Mouse (Mus musculus): ENCODE measurements around the gene Abhd10. TPM values are rescaled to one million over a fixed set of nuclear protein-coding genes. Genes with fewer than 3 reads are reported as not detected.

Gene Abhd10
- 31.4 and 34.1 TPM in 2 replicates for polyA plus RNA-seq (2016; fragmentation: Nextera tagmentation; extraction: Ambion mirVana)

DNA sequence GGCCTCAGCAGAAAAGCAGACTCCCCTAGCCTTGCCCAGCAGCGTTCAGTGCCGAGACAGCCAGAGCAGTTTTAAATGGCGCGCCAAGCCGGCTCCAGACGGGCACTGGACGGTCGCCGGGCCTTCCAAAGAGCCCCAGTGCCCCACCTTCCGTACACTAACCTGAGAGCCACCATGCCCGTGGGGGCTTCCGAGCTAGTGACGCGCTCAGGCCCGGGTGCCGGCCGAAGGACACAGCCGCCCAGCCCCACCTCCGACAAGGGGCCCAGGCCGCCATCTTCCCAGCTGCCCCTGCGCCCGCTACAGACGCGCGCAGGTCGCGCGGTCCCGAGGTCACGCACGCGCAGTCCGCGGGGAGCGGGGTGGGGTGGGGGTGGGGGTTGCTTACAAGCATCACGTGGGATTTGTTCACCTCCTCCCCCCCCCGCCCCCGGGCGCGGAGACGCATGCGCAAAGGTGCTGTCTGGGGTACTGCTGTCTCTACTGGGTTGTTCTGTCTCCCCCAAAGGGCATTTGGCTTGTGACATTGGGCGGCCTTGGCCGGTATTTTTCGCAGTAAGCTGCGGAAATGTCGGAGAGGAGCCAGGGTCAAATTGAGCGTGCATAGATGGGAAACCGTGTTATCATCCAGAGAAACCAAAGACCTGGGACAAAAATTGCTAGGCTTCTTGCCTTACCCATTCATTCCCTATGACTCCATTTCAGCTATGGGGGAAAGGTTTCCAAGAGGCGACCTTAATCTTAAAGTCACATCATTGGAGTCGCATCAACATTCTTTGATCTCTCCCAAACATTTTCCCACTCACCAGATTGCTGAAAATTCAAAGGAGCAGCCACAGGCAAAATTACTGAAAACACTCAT is at the start of gene Abhd10:
Abhd10 (minus strand) TSS at position 341 of the 862 bp plus-strand sequence.
- H3K27me3 ChIP-seq (ENCODE audit: insufficient read depth, poor library complexity, severe bottlenecking) = no peaks in the 10 kb centered on the region
- peak; percentile 98 for DNase-seq (ENCODE audit: low spot score)
- peaks cover 10% of the 10 kb centered on the region for H3K36me3 ChIP-seq
- under 1% methylated on average over 51 of the region's 51 CpGs for WGBS
- peak within 1 kb of the TSS; percentile 83 for H3K4me3 ChIP-seq
- peaks cover 17% of the 10 kb centered on the region for H3K4me1 ChIP-seq
- H3K27ac ChIP-seq = peak within 1 kb of the TSS; percentile 98
- H3K9me3 ChIP-seq = no peaks in the 10 kb centered on the region

DNA sequence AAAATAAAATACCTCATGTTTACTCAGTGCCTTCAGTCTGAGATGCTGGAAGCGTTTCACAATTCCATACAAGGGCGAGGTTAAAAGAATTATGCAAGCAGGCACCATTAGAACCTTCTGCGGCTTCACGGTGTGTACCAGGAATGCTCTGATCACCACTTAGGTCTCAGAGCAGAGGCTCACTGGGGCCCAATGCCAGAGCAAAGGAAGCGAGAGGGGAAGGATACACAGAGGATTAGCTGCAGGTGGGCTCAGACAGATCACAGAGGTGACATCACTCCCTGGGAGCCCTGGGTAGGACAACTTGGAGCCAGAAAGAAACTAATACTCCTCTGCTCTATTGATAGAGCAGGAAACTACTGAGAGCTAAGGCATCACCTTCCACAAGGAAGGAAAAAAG is 48.5 kb upstream of the Abhd10 start:
- no peak overlapping the region for H3K27ac ChIP-seq
- no peaks in the 10 kb centered on the region for H3K27me3 ChIP-seq (ENCODE audit: insufficient read depth, poor library complexity, severe bottlenecking)
- WGBS = 68% methylated on average over 5 of the region's 5 CpGs
- peaks cover 40% of the 10 kb centered on the region; the same call in 1 of the 2 replicates for H3K36me3 ChIP-seq
- no peaks in the 10 kb centered on the region for H3K4me1 ChIP-seq
- no peak for DNase-seq (ENCODE audit: low spot score)
- no peak overlapping the region for H3K4me3 ChIP-seq
- H3K9me3 ChIP-seq = no peaks in the 10 kb centered on the region

DNA sequence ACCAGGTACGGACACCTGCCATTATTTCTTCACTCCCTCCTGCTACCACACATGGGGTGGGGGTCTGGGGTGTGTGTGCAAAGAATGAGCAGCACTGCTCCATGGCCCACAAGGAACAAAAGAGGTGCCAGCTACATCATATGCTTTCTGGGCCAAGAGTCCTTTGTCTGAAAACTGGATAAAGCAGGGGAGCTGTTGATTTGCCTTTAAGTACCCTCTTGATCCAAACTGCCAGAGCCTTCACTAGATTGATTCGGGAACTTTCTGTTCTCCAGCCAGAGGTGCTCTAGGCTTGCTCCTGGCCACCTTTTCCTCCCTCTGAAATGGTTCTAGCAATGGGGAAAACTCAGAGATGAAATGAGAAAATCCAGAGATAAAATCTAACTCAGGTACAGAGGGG is 46.6 kb upstream of the Abhd10 start:
- Histone ChIP-seq H3K4me3 (no peak overlapping the region), H3K27ac (no peak overlapping the region), H3K9me3 (no peaks in the 10 kb centered on the region), H3K4me1 (no peaks in the 10 kb centered on the region), H3K36me3 (peaks cover 38% of the 10 kb centered on the region; the same call in 1 of the 2 replicates), H3K27me3 (ENCODE audit: insufficient read depth, poor library complexity, severe bottlenecking) (no peaks in the 10 kb centered on the region)
- WGBS = 75% methylated on average over 2 of the region's 2 CpGs
- no peak for DNase-seq (ENCODE audit: low spot score)

DNA sequence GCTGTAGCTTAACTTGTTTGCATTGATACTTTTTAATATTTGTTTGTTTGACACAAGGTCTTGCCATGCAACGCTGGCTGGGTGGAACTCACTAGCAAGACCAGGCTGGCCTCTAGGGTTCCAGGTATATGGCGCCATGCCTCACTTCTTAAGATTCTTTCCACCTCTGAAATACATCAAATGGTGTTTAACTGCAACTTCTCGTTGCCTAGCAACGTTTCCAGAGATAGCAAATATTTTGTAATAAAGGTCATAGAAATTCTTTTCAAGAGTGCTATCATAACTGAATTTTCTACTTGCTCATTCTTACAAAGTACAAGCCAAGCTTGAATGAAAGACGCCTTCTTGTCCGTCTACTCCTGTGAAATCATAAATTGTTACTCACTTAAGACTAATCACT is 44.9 kb upstream of the Abhd10 start:
- H3K27ac ChIP-seq = no peak overlapping the region
- no peaks in the 10 kb centered on the region for H3K4me1 ChIP-seq
- 82% methylated on average over 6 of the region's 6 CpGs for WGBS
- no peak for DNase-seq (ENCODE audit: low spot score)
- H3K9me3 ChIP-seq = no peaks in the 10 kb centered on the region
- no peak overlapping the region for H3K4me3 ChIP-seq
- no peaks in the 10 kb centered on the region for H3K27me3 ChIP-seq (ENCODE audit: insufficient read depth, poor library complexity, severe bottlenecking)
- peaks cover 35% of the 10 kb centered on the region; the same call in 1 of the 2 replicates for H3K36me3 ChIP-seq

DNA sequence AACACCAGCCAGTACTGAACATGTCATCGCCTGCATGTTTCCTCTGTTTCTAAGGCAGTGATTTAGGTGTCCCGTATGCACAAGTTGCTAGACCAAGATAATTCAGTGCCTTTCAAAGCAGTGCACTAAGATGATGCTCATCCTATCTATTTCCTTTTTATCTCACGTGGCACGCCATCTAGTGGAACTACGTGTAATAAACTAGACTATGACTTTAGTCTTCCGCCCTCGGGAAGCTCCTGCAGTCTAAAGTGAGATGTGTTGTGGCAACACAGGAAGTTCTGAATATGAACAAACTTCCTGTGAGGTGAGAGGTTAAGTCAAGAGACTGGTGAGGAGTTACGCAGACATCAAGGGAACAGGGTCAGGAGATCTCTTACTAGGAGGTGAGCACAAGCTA is 43.9 kb upstream of the Abhd10 start:
- Histone ChIP-seq H3K9me3 (no peaks in the 10 kb centered on the region), H3K27me3 (ENCODE audit: insufficient read depth, poor library complexity, severe bottlenecking) (no peaks in the 10 kb centered on the region), H3K4me3 (no peak overlapping the region), H3K27ac (no peak overlapping the region), H3K4me1 (no peaks in the 10 kb centered on the region), H3K36me3 (peaks cover 38% of the 10 kb centered on the region; the same call in 1 of the 2 replicates)
- WGBS = 43% methylated on average over 8 of the region's 8 CpGs
- no peak for DNase-seq (ENCODE audit: low spot score)

DNA sequence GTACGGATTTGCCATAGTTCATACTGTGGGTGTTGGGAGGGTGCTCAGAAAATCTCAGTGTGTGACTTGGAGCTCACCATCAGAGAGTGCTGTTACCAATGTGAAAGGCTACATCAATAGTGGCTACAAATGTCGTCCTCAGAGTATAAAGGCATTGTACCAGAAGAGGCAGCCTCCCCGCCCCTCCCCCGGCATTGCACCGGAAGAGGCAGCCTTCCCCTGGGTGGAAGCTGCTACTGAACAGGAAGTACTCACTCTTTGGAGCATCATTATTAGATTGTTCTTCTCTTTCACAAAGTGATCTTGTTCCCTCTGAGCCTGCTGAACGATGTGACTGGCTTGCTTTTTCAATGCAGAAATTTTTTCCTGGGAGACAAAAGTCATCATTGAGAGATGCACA is 37.2 kb upstream of the Abhd10 start:
- no peaks in the 10 kb centered on the region for H3K9me3 ChIP-seq
- peaks cover 80% of the 10 kb centered on the region for H3K36me3 ChIP-seq
- no peaks in the 10 kb centered on the region for H3K27me3 ChIP-seq (ENCODE audit: insufficient read depth, poor library complexity, severe bottlenecking)
- H3K4me3 ChIP-seq = no peak overlapping the region
- no peak for DNase-seq (ENCODE audit: low spot score)
- no peaks in the 10 kb centered on the region for H3K4me1 ChIP-seq
- 78% methylated on average over 6 of the region's 6 CpGs for WGBS
- H3K27ac ChIP-seq = no peak overlapping the region

DNA sequence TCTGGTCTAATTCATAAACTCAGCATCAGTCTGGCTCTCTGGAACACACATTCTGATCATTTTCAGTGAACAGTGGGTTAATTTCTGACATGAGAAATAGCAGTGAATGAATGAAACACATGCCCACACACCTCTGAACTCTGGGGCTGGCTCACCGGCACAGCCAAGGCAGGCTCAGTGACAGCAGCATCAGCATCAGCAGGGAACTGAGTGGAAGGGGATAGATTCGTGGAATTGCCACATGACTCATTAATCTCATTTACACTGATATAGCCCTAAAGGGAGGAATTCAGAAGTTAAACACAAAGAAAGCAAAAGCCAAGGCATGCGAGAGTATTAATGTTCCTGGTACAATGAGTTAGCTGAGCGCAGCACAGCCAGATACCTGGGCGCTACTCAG is 32.1 kb upstream of the Abhd10 start:
- H3K9me3 ChIP-seq = no peaks in the 10 kb centered on the region
- no peaks in the 10 kb centered on the region for H3K27me3 ChIP-seq (ENCODE audit: insufficient read depth, poor library complexity, severe bottlenecking)
- H3K27ac ChIP-seq = no peak overlapping the region
- no peak for DNase-seq (ENCODE audit: low spot score)
- H3K36me3 ChIP-seq = peaks cover 95% of the 10 kb centered on the region
- no peak overlapping the region for H3K4me3 ChIP-seq
- no peaks in the 10 kb centered on the region for H3K4me1 ChIP-seq
- WGBS = 83% methylated on average over 5 of the region's 5 CpGs

DNA sequence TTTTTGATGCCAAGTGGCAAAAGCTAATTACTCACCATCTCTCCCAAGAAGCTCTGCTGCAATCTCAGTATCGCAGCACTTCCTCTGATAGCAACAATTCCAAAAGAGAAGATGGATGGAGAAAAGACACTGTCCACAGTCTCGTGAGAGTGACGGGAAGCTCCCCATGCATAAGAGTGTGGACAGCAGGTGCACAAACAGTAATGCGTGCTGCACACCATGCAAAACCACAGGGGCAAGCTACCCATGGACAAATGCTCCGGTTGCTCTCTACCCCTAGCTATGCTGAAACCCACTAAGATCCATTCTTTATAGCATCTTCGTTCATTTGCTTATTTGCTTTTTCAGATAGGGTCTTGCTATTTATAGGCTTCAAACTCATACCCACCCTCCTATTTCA is 28.2 kb upstream of the Abhd10 start:
- DNase-seq (ENCODE audit: low spot score) = no peak
- Histone ChIP-seq H3K4me1 (no peaks in the 10 kb centered on the region), H3K36me3 (peaks cover 76% of the 10 kb centered on the region), H3K4me3 (no peak overlapping the region), H3K27ac (no peak overlapping the region), H3K9me3 (no peaks in the 10 kb centered on the region), H3K27me3 (ENCODE audit: insufficient read depth, poor library complexity, severe bottlenecking) (no peaks in the 10 kb centered on the region)
- 92% methylated on average over 6 of the region's 6 CpGs for WGBS

DNA sequence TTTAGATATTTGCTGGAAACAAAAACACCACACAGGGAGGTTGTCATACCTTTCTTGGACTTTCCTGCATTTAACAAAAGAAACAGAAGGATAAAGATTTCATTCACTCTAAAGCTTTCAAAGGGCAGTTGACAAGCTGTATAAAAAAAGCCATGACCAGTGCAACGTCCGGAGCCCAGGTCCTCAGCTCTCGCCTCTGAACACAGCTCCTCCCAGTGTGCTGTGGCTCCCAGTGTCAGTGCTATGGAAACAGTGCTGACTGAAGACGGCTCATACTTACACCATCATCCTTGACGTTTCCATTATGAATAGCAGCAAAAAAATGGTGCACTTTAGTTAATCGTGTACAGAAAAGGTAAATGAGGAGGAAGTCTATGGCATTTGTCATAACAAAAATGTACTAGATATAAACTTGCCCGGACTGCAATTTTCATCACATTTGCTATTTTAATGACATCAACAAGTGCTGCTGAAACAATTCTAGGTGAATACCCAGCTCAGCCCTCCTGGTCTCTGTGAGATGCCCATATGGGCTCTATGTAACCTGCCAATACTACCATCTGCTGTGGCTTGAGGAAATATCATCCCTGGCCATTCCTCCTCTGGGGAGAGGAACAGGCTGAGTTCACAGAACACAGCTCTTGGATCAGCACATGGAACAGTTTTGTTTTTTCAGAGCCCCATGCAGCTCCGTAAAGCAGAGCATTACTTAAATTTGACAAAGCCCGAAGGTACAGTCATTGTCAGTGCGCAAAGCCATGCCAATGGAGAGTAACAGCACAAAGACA is 25.3 kb upstream of the Abhd10 start:
- no peak overlapping the region for H3K4me3 ChIP-seq
- 0 out of 2 replicates have a peak, but pooled peaks cover 5% of the 10 kb centered on the region for H3K4me1 ChIP-seq
- no peak overlapping the region for H3K27ac ChIP-seq
- 73% methylated on average over 10 of the region's 10 CpGs for WGBS
- H3K27me3 ChIP-seq (ENCODE audit: insufficient read depth, poor library complexity, severe bottlenecking) = no peaks in the 10 kb centered on the region
- H3K9me3 ChIP-seq = no peaks in the 10 kb centered on the region
- DNase-seq (ENCODE audit: low spot score) = no peak
- peaks cover 58% of the 10 kb centered on the region for H3K36me3 ChIP-seq

DNA sequence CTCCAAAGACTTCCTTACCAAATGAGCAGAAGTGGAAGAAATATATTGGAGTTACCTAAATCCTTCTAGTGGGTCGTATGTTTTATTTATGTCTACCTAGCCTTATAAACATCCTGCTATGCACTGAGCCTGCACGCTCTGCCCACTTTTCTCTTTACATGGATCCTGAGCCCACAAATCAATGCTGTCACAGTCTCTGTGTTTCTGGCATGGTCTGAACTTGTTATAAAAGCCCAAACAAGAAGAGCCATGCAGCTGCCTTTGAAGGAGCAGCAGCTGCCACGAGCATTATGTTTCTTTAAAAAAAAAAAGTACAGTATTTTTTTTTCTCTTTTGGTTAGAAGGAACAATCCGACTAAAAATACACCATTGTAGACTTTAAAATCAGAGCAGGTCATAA is 24.7 kb upstream of the Abhd10 start:
- Histone ChIP-seq H3K4me1 (peaks cover 9% of the 10 kb centered on the region; the same call in 1 of the 2 replicates), H3K9me3 (no peaks in the 10 kb centered on the region), H3K36me3 (peaks cover 56% of the 10 kb centered on the region), H3K4me3 (no peak overlapping the region), H3K27me3 (ENCODE audit: insufficient read depth, poor library complexity, severe bottlenecking) (no peaks in the 10 kb centered on the region), H3K27ac (no peak overlapping the region)
- WGBS = 79% methylated on average over 4 of the region's 4 CpGs
- DNase-seq (ENCODE audit: low spot score) = no peak

DNA sequence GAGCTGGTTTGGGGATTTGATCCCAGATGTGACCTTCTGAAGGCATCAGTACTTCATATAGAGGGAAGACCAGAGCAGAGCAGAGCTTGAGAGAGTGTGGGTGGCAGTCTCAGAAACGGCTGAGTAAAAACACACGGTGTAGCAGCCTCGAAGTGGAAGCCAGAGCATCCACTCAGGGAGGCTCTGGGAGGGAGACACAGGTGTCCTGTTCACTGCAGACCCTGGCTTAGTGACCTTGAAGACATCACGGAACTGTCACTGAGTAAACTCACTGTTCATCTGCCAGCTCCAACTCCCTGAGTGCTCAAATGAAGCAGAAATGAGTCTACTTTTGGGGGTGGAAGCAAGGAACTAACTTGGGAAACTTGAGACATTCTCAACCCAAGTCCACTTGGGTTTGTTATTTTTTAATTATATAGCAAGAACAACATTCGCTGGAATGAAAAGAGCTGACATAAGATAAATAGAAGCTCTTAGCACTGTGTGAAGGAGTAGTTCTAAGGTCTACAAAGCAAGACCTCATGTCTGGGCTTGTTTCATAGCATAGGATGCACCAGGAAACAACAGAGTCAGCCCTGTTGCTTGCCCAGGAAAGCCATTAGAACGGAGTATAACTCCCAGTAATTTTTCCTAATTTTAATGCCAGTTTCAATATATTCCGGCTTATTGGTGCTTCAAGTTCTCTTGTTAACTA is 23.2 kb upstream of the Abhd10 start:
- Histone ChIP-seq H3K4me1 (peaks cover 12% of the 10 kb centered on the region), H3K4me3 (no peak overlapping the region), H3K27me3 (ENCODE audit: insufficient read depth, poor library complexity, severe bottlenecking) (no peaks in the 10 kb centered on the region), H3K9me3 (no peaks in the 10 kb centered on the region), H3K36me3 (peaks cover 44% of the 10 kb centered on the region), H3K27ac (no peak overlapping the region)
- DNase-seq (ENCODE audit: low spot score) = no peak
- WGBS = 80% methylated on average over 7 of the region's 7 CpGs

DNA sequence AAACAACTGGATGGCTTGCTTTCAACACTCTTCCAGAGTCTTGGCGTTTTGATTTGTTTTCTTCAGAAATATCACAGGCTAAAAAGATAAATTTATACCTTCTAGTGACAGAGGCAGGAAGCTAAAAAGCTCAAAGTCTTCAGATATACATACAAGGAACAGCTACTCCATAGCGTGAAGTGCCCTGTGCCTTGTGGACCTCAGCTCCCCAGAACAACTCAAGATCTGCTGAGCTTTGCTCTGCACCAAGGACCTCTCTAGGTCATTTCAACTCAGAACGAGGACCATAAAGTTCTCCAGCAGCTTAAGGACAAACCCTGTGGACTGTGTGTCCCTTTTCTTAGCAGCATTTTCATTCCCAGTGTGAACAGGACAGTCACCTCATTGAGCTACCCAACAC is 22.3 kb upstream of the Abhd10 start:
- DNase-seq (ENCODE audit: low spot score) = no peak

More for the DNA sequence above, 22.3 kb upstream of the Abhd10 start:
- 66% methylated on average over 3 of the region's 3 CpGs for WGBS
- Histone ChIP-seq H3K9me3 (no peaks in the 10 kb centered on the region), H3K36me3 (peaks cover 41% of the 10 kb centered on the region), H3K27me3 (ENCODE audit: insufficient read depth, poor library complexity, severe bottlenecking) (no peaks in the 10 kb centered on the region), H3K27ac (no peak overlapping the region), H3K4me1 (peaks cover 12% of the 10 kb centered on the region), H3K4me3 (no peak overlapping the region)
